ENCODE assay signal across 1 mouse cellular context in genomic region chr7:66388621-66389532, GRCm38 (mm10).
A peak's percentile ranks its signal among the peaks of the same experiment; 100 is the strongest.
TF ChIP-seq lines count a peak whose summit lies in the region.

No protein-coding gene starts in this region.

TF ChIP-seq in CH12.LX, 34 proteins besides CTCF, POLR2A, EP300 and RAD21:
- TF ChIP-seq SIN3A (IDR thresholded peaks at IDR 0.05; ENCODE audit: low read length) (peak; percentile 78), TCF12 (IDR thresholded peaks at IDR 0.05; ENCODE audit: low read depth, low read length) (peak; percentile 32; the same call in 1 of the 2 replicates), MEF2A (IDR thresholded peaks at IDR 0.05; ENCODE audit: borderline replicate concordance, low read depth, low read length) (peak; percentile 45; the same call in 1 of the 2 replicates), SMC3 (IDR thresholded peaks at IDR 0.05; ENCODE audit: low read depth, low read length) (peak; percentile 72), MXI1 (IDR thresholded peaks at IDR 0.05; ENCODE audit: low read depth, low read length) (peak; percentile 41; the same call in 1 of the 2 replicates), E2F4 (IDR thresholded peaks at IDR 0.05; ENCODE audit: insufficient replicate concordance, low read depth, low read length) (peak; percentile 79; the same call in 1 of the 2 replicates), NELFE (IDR thresholded peaks at IDR 0.05; ENCODE audit: low read depth, low read length) (peak; percentile 60; the same call in 1 of the 2 replicates), TBP (conservative IDR thresholded peaks at IDR 0.05; ENCODE audit: low read depth, low read length) (no peak), MAX (IDR thresholded peaks at IDR 0.05; ENCODE audit: low read length) (peak; percentile 36; the same call in 1 of the 2 replicates), USF1 (IDR thresholded peaks at IDR 0.05; ENCODE audit: low read depth, low read length) (no peak), MAFK (IDR thresholded peaks at IDR 0.05; ENCODE audit: insufficient replicate concordance, low read length) (peak; percentile 80)
